Mouse (Mus musculus): ENCODE data around the gene Zfp677.
"Not testable (repeated sequence)": the region's sequence is repeated elsewhere in the genome, so short reads cannot be mapped to it uniquely, and the experiment has no call there.

The Zfp677 gene

GRCm38 (mm10) chr17:21383391-21384056 is at the start of gene Zfp677:
Gene Zfp677 (plus strand): TSS chr17:21383748.
- DNase-seq (ENCODE audit: low read depth, low spot score), result peak; percentile 88
- Histone ChIP-seq H3K36me3 (ENCODE audit: control insufficient read depth, insufficient read depth, low read length, poor library complexity, severe bottlenecking) (no peaks in the 10 kb centered on the region), H3K27me3 (ENCODE audit: control insufficient read depth, insufficient read depth, low read length, poor library complexity, severe bottlenecking) (no peaks in the 10 kb centered on the region)

GRCm38 (mm10) chr17:21368018-21368417 is 15.5 kb upstream of the Zfp677 start:
- DNase-seq (ENCODE audit: low read depth, low spot score); H3K27me3 ChIP-seq (ENCODE audit: control insufficient read depth, insufficient read depth, low read length, poor library complexity, severe bottlenecking); H3K36me3 ChIP-seq (ENCODE audit: control insufficient read depth, insufficient read depth, low read length, poor library complexity, severe bottlenecking): not testable (repeated sequence)

GRCm38 (mm10) chr17:21369925-21370719 is 13.4 kb upstream of the Zfp677 start:
- Histone ChIP-seq H3K36me3 (ENCODE audit: control insufficient read depth, insufficient read depth, low read length, poor library complexity, severe bottlenecking) (no peaks in the 10 kb centered on the region), H3K27me3 (ENCODE audit: control insufficient read depth, insufficient read depth, low read length, poor library complexity, severe bottlenecking) (no peaks in the 10 kb centered on the region)
- peak; percentile 82 for DNase-seq (ENCODE audit: low read depth, low spot score)

- DNase-seq (ENCODE audit: low read depth, low spot score), result no peak
- Histone ChIP-seq H3K27me3 (ENCODE audit: control insufficient read depth, insufficient read depth, low read length, poor library complexity, severe bottlenecking) (no peaks in the 10 kb centered on the region), H3K36me3 (ENCODE audit: control insufficient read depth, insufficient read depth, low read length, poor library complexity, severe bottlenecking) (no peaks in the 10 kb centered on the region)
These were observed 8.2 kb upstream of the Zfp677 start for GRCm38 (mm10) chr17:21375311-21375710.

- Histone ChIP-seq H3K36me3 (ENCODE audit: control insufficient read depth, insufficient read depth, low read length, poor library complexity, severe bottlenecking) (no peaks in the 10 kb centered on the region), H3K27me3 (ENCODE audit: control insufficient read depth, insufficient read depth, low read length, poor library complexity, severe bottlenecking) (no peaks in the 10 kb centered on the region)
- no peak for DNase-seq (ENCODE audit: low read depth, low spot score)
These were observed 486 bp downstream of the Zfp677 start for GRCm38 (mm10) chr17:21384057-21384411.

- Histone ChIP-seq H3K27me3 (ENCODE audit: control insufficient read depth, insufficient read depth, low read length, poor library complexity, severe bottlenecking) (no peaks in the 10 kb centered on the region), H3K36me3 (ENCODE audit: control insufficient read depth, insufficient read depth, low read length, poor library complexity, severe bottlenecking) (no peaks in the 10 kb centered on the region)
- peak; percentile 81 for DNase-seq (ENCODE audit: low read depth, low spot score)
These were observed 39.4 kb downstream of the Zfp677 start, which contains the start of gene Zfp54 for GRCm38 (mm10) chr17:21422664-21423599. Gene Zfp54 (plus strand): TSS chr17:21423227.

GRCm38 (mm10) chr17:21438806-21439400 is 55.4 kb downstream of the Zfp677 start:
- DNase-seq (ENCODE audit: low read depth, low spot score); H3K36me3 ChIP-seq (ENCODE audit: control insufficient read depth, insufficient read depth, low read length, poor library complexity, severe bottlenecking); H3K27me3 ChIP-seq (ENCODE audit: control insufficient read depth, insufficient read depth, low read length, poor library complexity, severe bottlenecking): not testable (repeated sequence)

Measured in splenic B cell, adult 2 months (primary cell).